Mouse (Mus musculus): ENCODE measurements at regions not wholly inside any gene's neighbourhood (a gene's known extent, or its start where the extent isn't known, plus 50 kb on each side); places are given as distances from the start of the nearest gene placed in this dataset.

DNA sequence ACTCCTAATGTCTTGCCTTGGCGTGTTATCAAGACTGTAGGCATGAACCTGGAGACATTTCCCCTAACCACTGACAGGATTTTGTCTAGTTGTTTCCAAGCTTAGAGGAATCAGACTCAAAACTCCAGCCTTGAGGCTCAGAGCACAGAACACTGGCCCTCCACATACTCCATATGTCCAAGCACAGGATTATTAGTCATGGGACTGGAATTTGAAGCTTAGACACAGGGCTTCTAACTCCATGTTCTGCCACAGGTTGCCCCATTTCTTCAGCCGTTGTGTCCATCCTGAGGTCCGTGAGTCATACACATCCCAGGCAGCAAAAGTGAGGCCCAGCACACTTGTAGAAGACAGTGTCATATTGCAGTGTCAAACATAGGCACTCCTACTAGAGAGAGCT lies 68.9 kb downstream of the Gpr6 start:
- H3K4me1 ChIP-seq (ENCODE audit: control insufficient read depth, insufficient read depth, low read length) = no peaks in the 10 kb centered on the region
- H3K9ac ChIP-seq (replicated peaks; ENCODE audit: low read depth, low read length) = no peak overlapping the region
- H3K4me2 ChIP-seq (replicated peaks; ENCODE audit: low read depth, low read length) = no peak overlapping the region
- 77% methylated on average over 3 of the region's 3 CpGs for WGBS
- ATAC-seq (ENCODE audit: insufficient number of reproducible peaks, insufficient read depth, low FRiP score, low read depth) = no peak
- H3K36me3 ChIP-seq (ENCODE audit: control insufficient read depth, insufficient read depth, low read length) = no peaks in the 10 kb centered on the region
- no peak overlapping the region for H3K27ac ChIP-seq (ENCODE audit: low read length)
- H3K27me3 ChIP-seq (ENCODE audit: control insufficient read depth, insufficient read depth, low read length) = no peaks in the 10 kb centered on the region
- no peak overlapping the region for H3K4me3 ChIP-seq (ENCODE audit: low read depth, low read length)
- no peaks in the 10 kb centered on the region for H3K9me3 ChIP-seq (ENCODE audit: control insufficient read depth, low read depth, low read length)

DNA sequence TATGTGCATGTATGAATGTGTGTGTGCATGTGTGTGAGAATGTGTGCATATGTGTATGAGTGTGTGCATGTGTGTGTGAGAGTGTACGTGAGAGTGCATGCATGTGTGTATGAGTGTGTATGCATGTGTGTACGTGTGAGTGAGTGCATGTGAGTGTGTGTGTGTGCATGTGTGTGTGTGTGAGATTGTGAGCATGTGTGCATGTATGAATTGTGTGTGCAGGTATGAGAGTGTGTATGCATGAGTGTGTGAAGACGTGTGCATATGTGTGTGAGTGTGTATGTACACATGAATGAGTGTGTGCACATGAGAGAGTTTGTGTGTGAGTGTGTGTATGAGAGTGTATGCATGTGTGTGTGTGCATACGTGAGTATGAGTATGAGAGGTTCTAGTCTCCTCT lies 71.1 kb downstream of the Gpr6 start:
- WGBS = 83% methylated on average over 4 of the region's 4 CpGs
- ATAC-seq (ENCODE audit: insufficient number of reproducible peaks, insufficient read depth, low FRiP score, low read depth) = no peak
- Histone ChIP-seq H3K36me3 (ENCODE audit: control insufficient read depth, insufficient read depth, low read length) (no peaks in the 10 kb centered on the region), H3K4me2 (replicated peaks; ENCODE audit: low read depth, low read length) (no peak overlapping the region), H3K4me3 (ENCODE audit: low read depth, low read length) (no peak overlapping the region), H3K9ac (replicated peaks; ENCODE audit: low read depth, low read length) (no peak overlapping the region), H3K27ac (ENCODE audit: low read length) (no peak overlapping the region), H3K9me3 (ENCODE audit: control insufficient read depth, low read depth, low read length) (no peaks in the 10 kb centered on the region), H3K4me1 (ENCODE audit: control insufficient read depth, insufficient read depth, low read length) (no peaks in the 10 kb centered on the region), H3K27me3 (ENCODE audit: control insufficient read depth, insufficient read depth, low read length) (no peaks in the 10 kb centered on the region)

DNA sequence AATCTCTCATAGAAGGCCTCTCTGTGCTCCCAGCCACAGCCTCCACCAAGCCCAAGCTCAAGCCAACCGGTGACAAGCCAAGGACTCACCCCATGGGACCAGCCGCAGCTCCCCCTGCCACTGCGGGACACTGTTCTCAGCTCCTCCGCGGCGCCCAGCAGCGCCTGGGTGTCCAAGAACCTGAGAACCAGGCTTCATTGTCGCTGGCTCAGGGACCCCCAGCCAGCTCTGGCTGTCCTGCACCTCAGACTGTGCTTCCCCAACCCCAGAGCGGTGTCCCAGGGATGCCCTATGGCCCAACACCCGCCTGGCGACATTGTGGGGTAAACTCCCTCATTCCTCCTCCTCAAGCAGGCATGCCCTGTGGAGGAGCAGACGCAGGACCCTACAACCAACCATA lies 72.6 kb downstream of the Gpr6 start:
- ATAC-seq (ENCODE audit: insufficient number of reproducible peaks, insufficient read depth, low FRiP score, low read depth) = no peak

DNA sequence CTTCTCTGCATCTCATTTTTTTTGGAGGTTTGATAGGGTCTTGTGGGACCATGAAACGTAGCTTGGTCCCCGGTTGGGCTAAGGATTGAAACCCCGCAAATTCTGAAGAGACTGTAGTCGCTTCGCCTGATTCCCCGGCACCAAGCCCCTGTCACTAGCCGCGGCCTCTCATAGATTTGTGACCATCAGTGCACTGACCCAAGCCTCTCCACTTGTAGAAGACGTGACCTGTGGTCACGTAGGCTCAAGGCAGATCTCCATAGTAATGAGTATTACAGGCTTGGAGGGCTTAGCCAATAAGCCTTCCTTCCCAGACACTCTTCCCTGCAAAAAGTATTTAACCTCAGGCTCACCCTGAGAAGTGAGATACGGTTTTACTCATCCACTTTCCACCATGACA lies 73.3 kb downstream of the Gpr6 start:
- 81% methylated on average over 11 of the region's 11 CpGs for WGBS

More for the DNA sequence above, 72.6 kb downstream of the Gpr6 start:
- H3K4me1 ChIP-seq (ENCODE audit: control insufficient read depth, insufficient read depth, low read length) = no peaks in the 10 kb centered on the region
- H3K36me3 ChIP-seq (ENCODE audit: control insufficient read depth, insufficient read depth, low read length) = no peaks in the 10 kb centered on the region
- no peak overlapping the region for H3K9ac ChIP-seq (replicated peaks; ENCODE audit: low read depth, low read length)
- H3K4me3 ChIP-seq (ENCODE audit: low read depth, low read length) = no peak overlapping the region
- no peak overlapping the region for H3K27ac ChIP-seq (ENCODE audit: low read length)
- no peak overlapping the region for H3K4me2 ChIP-seq (replicated peaks; ENCODE audit: low read depth, low read length)
- no peaks in the 10 kb centered on the region for H3K9me3 ChIP-seq (ENCODE audit: control insufficient read depth, low read depth, low read length)
- H3K27me3 ChIP-seq (ENCODE audit: control insufficient read depth, insufficient read depth, low read length) = no peaks in the 10 kb centered on the region
- WGBS = 86% methylated on average over 12 of the region's 12 CpGs

DNA sequence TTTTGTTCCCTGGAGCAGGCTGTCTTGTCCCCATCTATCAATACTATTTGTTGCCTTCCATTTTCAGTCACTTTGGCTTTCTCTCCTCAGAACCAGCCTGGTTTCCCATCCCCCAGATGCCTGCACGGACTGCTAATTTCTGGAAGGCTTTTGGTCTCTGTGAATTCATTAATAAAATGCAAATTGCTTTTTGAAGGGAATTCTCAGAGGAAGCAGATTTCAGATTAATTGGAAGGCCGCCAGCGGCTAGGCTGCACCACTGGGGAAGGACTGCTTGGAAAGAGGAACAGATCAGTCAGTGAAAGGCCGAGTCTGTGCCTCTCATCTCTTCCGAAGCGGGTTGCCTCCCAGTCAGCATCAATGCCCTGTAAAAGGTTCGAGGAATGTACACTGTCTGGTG lies 73.8 kb downstream of the Gpr6 start:
- Histone ChIP-seq H3K27me3 (ENCODE audit: control insufficient read depth, insufficient read depth, low read length) (no peaks in the 10 kb centered on the region), H3K4me3 (ENCODE audit: low read depth, low read length) (no peak overlapping the region), H3K9ac (replicated peaks; ENCODE audit: low read depth, low read length) (no peak overlapping the region), H3K9me3 (ENCODE audit: control insufficient read depth, low read depth, low read length) (no peaks in the 10 kb centered on the region), H3K36me3 (ENCODE audit: control insufficient read depth, insufficient read depth, low read length) (no peaks in the 10 kb centered on the region), H3K27ac (ENCODE audit: low read length) (no peak overlapping the region), H3K4me1 (ENCODE audit: control insufficient read depth, insufficient read depth, low read length) (no peaks in the 10 kb centered on the region), H3K4me2 (replicated peaks; ENCODE audit: low read depth, low read length) (no peak overlapping the region)
- no peak for ATAC-seq (ENCODE audit: insufficient number of reproducible peaks, insufficient read depth, low FRiP score, low read depth)
- WGBS = 62% methylated on average over 7 of the region's 7 CpGs

More for the DNA sequence above, 73.3 kb downstream of the Gpr6 start:
- Histone ChIP-seq H3K4me3 (ENCODE audit: low read depth, low read length) (no peak overlapping the region), H3K4me1 (ENCODE audit: control insufficient read depth, insufficient read depth, low read length) (no peaks in the 10 kb centered on the region), H3K27me3 (ENCODE audit: control insufficient read depth, insufficient read depth, low read length) (no peaks in the 10 kb centered on the region), H3K4me2 (replicated peaks; ENCODE audit: low read depth, low read length) (no peak overlapping the region), H3K9me3 (ENCODE audit: control insufficient read depth, low read depth, low read length) (no peaks in the 10 kb centered on the region), H3K27ac (ENCODE audit: low read length) (no peak overlapping the region), H3K36me3 (ENCODE audit: control insufficient read depth, insufficient read depth, low read length) (no peaks in the 10 kb centered on the region), H3K9ac (replicated peaks; ENCODE audit: low read depth, low read length) (no peak overlapping the region)
- no peak for ATAC-seq (ENCODE audit: insufficient number of reproducible peaks, insufficient read depth, low FRiP score, low read depth)

DNA sequence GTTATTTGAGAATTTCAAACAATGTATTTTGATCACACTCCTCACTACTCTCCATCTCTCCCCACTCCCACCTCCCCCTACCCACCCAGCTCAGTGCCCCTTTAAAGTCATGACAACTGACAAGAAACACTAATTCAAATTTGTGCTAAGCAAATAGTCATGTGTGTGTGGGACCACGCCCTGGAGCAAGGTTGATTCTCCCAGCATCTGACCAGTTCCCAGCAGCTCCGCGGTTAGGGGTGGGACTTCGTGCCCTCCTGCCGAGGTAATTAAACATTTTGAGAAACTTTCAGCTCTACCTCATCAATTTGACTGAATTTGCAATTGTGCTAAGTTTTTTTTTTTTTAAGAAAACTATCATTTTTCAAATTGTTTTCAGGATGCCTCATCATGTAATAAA lies 74.5 kb downstream of the Gpr6 start:
- no peak overlapping the region for H3K9ac ChIP-seq (replicated peaks; ENCODE audit: low read depth, low read length)
- no peaks in the 10 kb centered on the region for H3K4me1 ChIP-seq (ENCODE audit: control insufficient read depth, insufficient read depth, low read length)
- H3K27me3 ChIP-seq (ENCODE audit: control insufficient read depth, insufficient read depth, low read length) = no peaks in the 10 kb centered on the region
- no peak overlapping the region for H3K4me3 ChIP-seq (ENCODE audit: low read depth, low read length)
- WGBS = 52% methylated on average over 5 of the region's 5 CpGs
- no peaks in the 10 kb centered on the region for H3K9me3 ChIP-seq (ENCODE audit: control insufficient read depth, low read depth, low read length)
- H3K27ac ChIP-seq (ENCODE audit: low read length) = no peak overlapping the region
- no peak overlapping the region for H3K4me2 ChIP-seq (replicated peaks; ENCODE audit: low read depth, low read length)
- ATAC-seq (ENCODE audit: insufficient number of reproducible peaks, insufficient read depth, low FRiP score, low read depth) = no peak
- no peaks in the 10 kb centered on the region for H3K36me3 ChIP-seq (ENCODE audit: control insufficient read depth, insufficient read depth, low read length)

Data from stomach, embryonic 14.5 days (tissue).